Mouse (Mus musculus): ENCODE measurements at regions not wholly inside any gene's neighbourhood (a gene's known extent, or its start where the extent isn't known, plus 50 kb on each side); places are given as distances from the start of the nearest gene placed in this dataset.

GRCm38 (mm10) chr5:119739386-119739785, 68.9 kb downstream of the Tbx3 start:
- 63% methylated on average over 4 of the region's 4 CpGs for WGBS

GRCm38 (mm10) chr5:119741116-119741515, 70.6 kb downstream of the Tbx3 start:
- Histone ChIP-seq H3K27me3 (ENCODE audit: control insufficient read depth, insufficient read depth, low read length) (no peaks in the 10 kb centered on the region), H3K27ac (ENCODE audit: insufficient read depth, low read depth, low read length) (no peak overlapping the region), H3K36me3 (ENCODE audit: control insufficient read depth, insufficient read depth, low read length) (no peaks in the 10 kb centered on the region), H3K4me3 (ENCODE audit: low read depth, low read length) (no peak overlapping the region), H3K4me1 (ENCODE audit: control insufficient read depth, insufficient read depth, insufficient read length, low read length) (no peaks in the 10 kb centered on the region)
- TF ChIP-seq POLR2A (IDR thresholded peaks at IDR 0.05; ENCODE audit: low read depth, low read length), result no peak
- peak; percentile 77; the same call in 1 of the 2 replicates for TF ChIP-seq CTCF (IDR thresholded peaks at IDR 0.05; ENCODE audit: extremely low read depth, insufficient read length, insufficient replicate concordance, low read depth, low read length)
- 2% methylated on average over 6 of the region's 6 CpGs for WGBS

More at GRCm38 (mm10) chr5:119739386-119739785, 68.9 kb downstream of the Tbx3 start:
- Histone ChIP-seq H3K27me3 (ENCODE audit: control insufficient read depth, insufficient read depth, low read length) (no peaks in the 10 kb centered on the region), H3K36me3 (ENCODE audit: control insufficient read depth, insufficient read depth, low read length) (no peaks in the 10 kb centered on the region), H3K27ac (ENCODE audit: insufficient read depth, low read depth, low read length) (no peak overlapping the region), H3K4me3 (ENCODE audit: low read depth, low read length) (no peak overlapping the region), H3K4me1 (ENCODE audit: control insufficient read depth, insufficient read depth, insufficient read length, low read length) (no peaks in the 10 kb centered on the region)
- TF ChIP-seq POLR2A (IDR thresholded peaks at IDR 0.05; ENCODE audit: low read depth, low read length) (no peak), CTCF (IDR thresholded peaks at IDR 0.05; ENCODE audit: extremely low read depth, insufficient read length, insufficient replicate concordance, low read depth, low read length) (peak; percentile 12; the same call in 1 of the 2 replicates)

GRCm38 (mm10) chr5:119743733-119744132, 73.3 kb downstream of the Tbx3 start:
- H3K4me3 ChIP-seq (ENCODE audit: low read depth, low read length), result no peak overlapping the region
- 69% methylated on average over 10 of the region's 10 CpGs for WGBS
- no peak overlapping the region for H3K27ac ChIP-seq (ENCODE audit: insufficient read depth, low read depth, low read length)
- H3K4me1 ChIP-seq (ENCODE audit: control insufficient read depth, insufficient read depth, insufficient read length, low read length), result no peaks in the 10 kb centered on the region
- no peaks in the 10 kb centered on the region for H3K36me3 ChIP-seq (ENCODE audit: control insufficient read depth, insufficient read depth, low read length)
- TF ChIP-seq POLR2A (IDR thresholded peaks at IDR 0.05; ENCODE audit: low read depth, low read length), result no peak
- TF ChIP-seq CTCF (IDR thresholded peaks at IDR 0.05; ENCODE audit: extremely low read depth, insufficient read length, insufficient replicate concordance, low read depth, low read length), result no peak
- H3K27me3 ChIP-seq (ENCODE audit: control insufficient read depth, insufficient read depth, low read length), result peaks cover 14% of the 10 kb centered on the region

GRCm38 (mm10) chr5:119747038-119747437, 76.6 kb downstream of the Tbx3 start:
- 74% methylated on average over 10 of the region's 10 CpGs for WGBS
- H3K4me1 ChIP-seq (ENCODE audit: control insufficient read depth, insufficient read depth, insufficient read length, low read length), result no peaks in the 10 kb centered on the region
- no peak overlapping the region for H3K4me3 ChIP-seq (ENCODE audit: low read depth, low read length)
- H3K27ac ChIP-seq (ENCODE audit: insufficient read depth, low read depth, low read length), result no peak overlapping the region
- TF ChIP-seq POLR2A (IDR thresholded peaks at IDR 0.05; ENCODE audit: low read depth, low read length), result no peak
- peak; percentile 41; the same call in 1 of the 2 replicates for TF ChIP-seq CTCF (IDR thresholded peaks at IDR 0.05; ENCODE audit: extremely low read depth, insufficient read length, insufficient replicate concordance, low read depth, low read length)
- H3K27me3 ChIP-seq (ENCODE audit: control insufficient read depth, insufficient read depth, low read length), result peaks cover 21% of the 10 kb centered on the region
- H3K36me3 ChIP-seq (ENCODE audit: control insufficient read depth, insufficient read depth, low read length), result no peaks in the 10 kb centered on the region

GRCm38 (mm10) chr5:119748667-119749066, 78.2 kb downstream of the Tbx3 start:
- Histone ChIP-seq H3K27ac (ENCODE audit: insufficient read depth, low read depth, low read length) (no peak overlapping the region), H3K4me1 (ENCODE audit: control insufficient read depth, insufficient read depth, insufficient read length, low read length) (no peaks in the 10 kb centered on the region), H3K27me3 (ENCODE audit: control insufficient read depth, insufficient read depth, low read length) (peaks cover 21% of the 10 kb centered on the region), H3K36me3 (ENCODE audit: control insufficient read depth, insufficient read depth, low read length) (no peaks in the 10 kb centered on the region), H3K4me3 (ENCODE audit: low read depth, low read length) (no peak overlapping the region)
- no peak for TF ChIP-seq POLR2A (IDR thresholded peaks at IDR 0.05; ENCODE audit: low read depth, low read length)
- no peak for TF ChIP-seq CTCF (IDR thresholded peaks at IDR 0.05; ENCODE audit: extremely low read depth, insufficient read length, insufficient replicate concordance, low read depth, low read length)
- WGBS, result 3% methylated on average over 21 of the region's 21 CpGs

GRCm38 (mm10) chr5:119749153-119749552, 78.7 kb downstream of the Tbx3 start:
- H3K27me3 ChIP-seq (ENCODE audit: control insufficient read depth, insufficient read depth, low read length), result peaks cover 21% of the 10 kb centered on the region
- H3K36me3 ChIP-seq (ENCODE audit: control insufficient read depth, insufficient read depth, low read length), result no peaks in the 10 kb centered on the region
- WGBS, result 13% methylated on average over 17 of the region's 17 CpGs
- H3K27ac ChIP-seq (ENCODE audit: insufficient read depth, low read depth, low read length), result no peak overlapping the region
- H3K4me1 ChIP-seq (ENCODE audit: control insufficient read depth, insufficient read depth, insufficient read length, low read length), result no peaks in the 10 kb centered on the region
- TF ChIP-seq POLR2A (IDR thresholded peaks at IDR 0.05; ENCODE audit: low read depth, low read length) (no peak), CTCF (IDR thresholded peaks at IDR 0.05; ENCODE audit: extremely low read depth, insufficient read length, insufficient replicate concordance, low read depth, low read length) (no peak)
- H3K4me3 ChIP-seq (ENCODE audit: low read depth, low read length), result no peak overlapping the region

GRCm38 (mm10) chr5:119755782-119756181, 76.7 kb upstream of the Tbx5 start:
- Histone ChIP-seq H3K4me3 (ENCODE audit: low read depth, low read length) (no peak overlapping the region), H3K27me3 (ENCODE audit: control insufficient read depth, insufficient read depth, low read length) (no peaks in the 10 kb centered on the region), H3K4me1 (ENCODE audit: control insufficient read depth, insufficient read depth, insufficient read length, low read length) (no peaks in the 10 kb centered on the region), H3K36me3 (ENCODE audit: control insufficient read depth, insufficient read depth, low read length) (no peaks in the 10 kb centered on the region), H3K27ac (ENCODE audit: insufficient read depth, low read depth, low read length) (no peak overlapping the region)
- 41% methylated on average over 9 of the region's 9 CpGs for WGBS
- TF ChIP-seq POLR2A (IDR thresholded peaks at IDR 0.05; ENCODE audit: low read depth, low read length) (no peak), CTCF (IDR thresholded peaks at IDR 0.05; ENCODE audit: extremely low read depth, insufficient read length, insufficient replicate concordance, low read depth, low read length) (no peak)

Data from small intestine, adult 2 months (tissue).